Mouse (Mus musculus): ENCODE measurements around the gene Dnaaf3.
"Not testable (repeated sequence)": the region's sequence is repeated elsewhere in the genome, so short reads cannot be mapped to it uniquely, and the experiment has no call there.

The Dnaaf3 gene

DNA sequence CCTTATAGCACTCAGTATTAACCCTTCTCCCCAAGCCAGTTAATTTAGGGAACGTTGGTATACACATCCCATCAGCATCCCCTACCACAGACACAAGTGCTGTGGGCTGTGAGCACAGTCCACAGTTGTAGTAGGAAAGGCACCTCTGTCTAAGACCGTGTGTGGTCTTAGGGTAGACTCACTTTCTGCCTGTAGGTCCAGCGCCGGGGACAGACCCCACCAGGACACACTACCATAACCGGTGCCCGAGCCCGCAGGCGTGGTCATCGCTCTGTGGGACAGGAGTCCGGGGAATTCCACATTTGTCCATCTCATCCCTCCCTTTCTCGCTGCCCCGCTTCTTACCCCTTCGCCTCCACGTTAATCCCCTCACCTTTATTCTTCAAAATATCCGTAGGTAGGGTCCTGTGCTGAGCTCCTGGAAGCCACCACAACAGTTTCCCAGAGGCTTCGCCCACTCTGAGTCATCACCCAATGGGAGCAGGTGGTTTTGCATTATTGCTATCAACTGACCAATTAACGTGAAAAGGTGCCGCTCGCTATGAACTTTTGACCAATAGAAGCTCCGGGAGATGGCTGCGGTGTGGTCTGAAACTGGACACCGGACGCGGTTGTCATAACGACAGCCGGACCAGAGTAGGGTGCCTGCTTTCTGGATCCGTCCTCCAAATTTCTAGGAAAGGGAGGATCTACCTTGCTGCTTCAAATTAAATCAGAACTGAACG, at the start of gene Dnaaf3:
TSS of gene Dnaaf3 (minus strand) at position 449 of the 725 bp plus-strand sequence.
- no peak for DNase-seq (ENCODE audit: extremely low read depth, insufficient read length, low spot score)

- not testable (repeated sequence) for DNase-seq (ENCODE audit: extremely low read depth, insufficient read length, low spot score)
Observed at GRCm38 (mm10) chr7:4581481-4581880, 49.2 kb upstream of the Dnaaf3 start.

DNA sequence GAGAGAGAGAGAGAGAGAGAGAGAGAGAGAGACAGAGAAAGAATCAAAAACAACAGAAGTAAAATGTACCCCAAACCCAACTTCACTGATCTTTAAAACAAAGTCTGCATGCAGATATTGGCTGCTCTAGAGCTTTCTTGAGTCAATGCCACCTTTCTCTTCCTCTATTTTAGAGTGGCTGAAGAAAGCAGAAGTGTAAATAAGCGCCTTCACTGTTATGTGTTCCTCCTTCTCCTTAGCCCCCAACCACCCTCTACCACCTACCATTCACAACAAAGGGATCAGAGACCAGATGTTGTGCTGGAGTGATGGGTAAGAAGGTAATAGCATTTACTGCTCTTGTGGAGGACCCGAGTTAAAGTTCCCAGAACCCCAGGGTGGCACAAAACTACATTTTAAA, 40.1 kb upstream of the Dnaaf3 start:
- not testable (repeated sequence) for DNase-seq (ENCODE audit: extremely low read depth, insufficient read length, low spot score)

- DNase-seq (ENCODE audit: extremely low read depth, insufficient read length, low spot score): no peak
Observed at GRCm38 (mm10) chr7:4562660-4563059, 30.4 kb upstream of the Dnaaf3 start.

DNA sequence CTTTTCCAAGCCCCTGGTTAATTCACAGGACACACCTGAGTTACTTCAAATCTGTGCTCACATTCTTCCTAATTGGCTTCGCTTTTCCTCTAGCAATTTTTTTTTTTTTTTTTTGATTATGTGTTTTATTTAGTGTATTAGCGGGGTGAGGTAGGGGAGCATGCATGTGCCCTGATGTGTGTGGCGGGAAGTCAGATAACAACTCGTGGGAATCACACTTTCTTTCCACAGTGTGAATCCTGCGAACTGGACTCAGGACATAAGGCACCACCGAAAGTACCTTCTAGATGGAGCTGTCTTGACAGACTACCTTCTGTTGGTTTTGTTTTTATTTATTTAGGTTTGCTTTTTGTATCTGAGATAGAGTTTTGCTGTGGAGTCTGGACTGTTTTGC, 24.9 kb upstream of the Dnaaf3 start:
- DNase-seq (ENCODE audit: extremely low read depth, insufficient read length, low spot score): no peak

DNA sequence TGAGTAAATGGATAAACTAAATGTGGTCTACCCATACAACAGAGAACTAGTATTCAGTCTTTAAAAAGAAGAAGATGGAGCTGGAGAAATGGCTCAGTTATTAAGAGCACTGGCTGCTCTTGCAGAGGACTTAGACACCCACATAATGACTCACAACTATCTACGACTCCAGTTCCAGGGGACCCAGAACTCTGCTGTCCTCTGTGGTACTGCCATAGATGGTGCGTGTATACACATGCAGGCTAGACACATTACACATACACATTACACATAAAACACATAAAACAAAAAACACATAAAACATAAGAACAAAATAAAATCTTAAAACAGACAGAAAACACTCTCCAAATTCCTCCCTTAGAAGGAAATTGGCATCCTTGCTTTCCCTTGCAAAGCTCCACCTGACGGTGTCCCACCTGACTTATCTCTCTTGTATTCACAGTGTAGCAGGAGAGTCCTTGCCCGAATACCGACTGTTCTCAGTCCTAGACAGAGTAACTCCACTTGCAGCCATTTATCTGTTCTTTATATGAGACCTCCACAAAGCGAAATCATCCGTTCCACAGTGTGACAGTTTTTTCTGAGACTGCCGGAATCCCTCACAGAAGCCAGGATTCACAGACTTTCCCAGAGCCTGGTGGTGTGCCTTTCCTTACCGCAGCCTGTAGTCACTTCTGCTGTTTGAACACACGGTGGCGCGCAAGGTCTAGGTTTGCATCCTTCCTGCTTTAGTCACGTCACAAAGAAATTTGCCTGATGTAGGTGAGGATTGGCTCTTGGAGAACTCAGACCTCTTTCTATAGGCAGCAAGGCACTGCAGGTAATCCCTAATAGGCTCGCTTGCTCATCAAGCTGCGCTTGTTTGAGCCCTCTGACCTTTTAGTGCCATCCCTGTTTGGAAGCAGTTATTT, 24.3 kb upstream of the Dnaaf3 start:
- DNase-seq (ENCODE audit: extremely low read depth, insufficient read length, low spot score): peak; percentile 41

- DNase-seq (ENCODE audit: extremely low read depth, insufficient read length, low spot score): no peak
Observed at GRCm38 (mm10) chr7:4547221-4547641, 15.0 kb upstream of the Dnaaf3 start, which contains the start of gene Syt5. Gene Syt5 (minus strand): TSS chr7:4547541.

GRCm38 (mm10) chr7:4546591-4547131, 14.4 kb upstream of the Dnaaf3 start:
- no peak for DNase-seq (ENCODE audit: extremely low read depth, insufficient read length, low spot score)

- no peak for DNase-seq (ENCODE audit: extremely low read depth, insufficient read length, low spot score)
Observed at GRCm38 (mm10) chr7:4546050-4546449, 13.8 kb upstream of the Dnaaf3 start.

- no peak for DNase-seq (ENCODE audit: extremely low read depth, insufficient read length, low spot score)
Observed at GRCm38 (mm10) chr7:4542013-4542412, 9.8 kb upstream of the Dnaaf3 start.

DNA sequence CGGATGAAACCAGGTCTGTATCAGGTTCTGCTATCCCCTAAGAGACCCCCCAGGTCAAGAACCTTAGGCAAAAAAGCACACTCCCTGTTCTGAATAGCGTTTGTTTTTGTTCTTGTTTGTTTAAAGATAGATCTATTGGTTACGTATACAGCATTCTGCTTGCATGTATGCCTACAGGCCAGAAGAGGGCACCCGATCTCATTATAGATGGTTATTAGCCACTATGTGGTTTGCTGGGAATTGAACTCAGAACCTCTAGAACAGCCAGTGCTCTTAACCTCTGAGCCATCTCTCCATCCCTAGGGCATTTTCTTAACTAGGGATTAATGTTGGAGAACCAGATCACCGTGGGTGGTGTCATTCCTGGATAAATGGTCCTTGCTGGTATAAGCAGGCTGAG, 9.1 kb upstream of the Dnaaf3 start:
- DNase-seq (ENCODE audit: extremely low read depth, insufficient read length, low spot score): no peak

GRCm38 (mm10) chr7:4539019-4539418, 6.8 kb upstream of the Dnaaf3 start:
- no peak for DNase-seq (ENCODE audit: extremely low read depth, insufficient read length, low spot score)

DNA sequence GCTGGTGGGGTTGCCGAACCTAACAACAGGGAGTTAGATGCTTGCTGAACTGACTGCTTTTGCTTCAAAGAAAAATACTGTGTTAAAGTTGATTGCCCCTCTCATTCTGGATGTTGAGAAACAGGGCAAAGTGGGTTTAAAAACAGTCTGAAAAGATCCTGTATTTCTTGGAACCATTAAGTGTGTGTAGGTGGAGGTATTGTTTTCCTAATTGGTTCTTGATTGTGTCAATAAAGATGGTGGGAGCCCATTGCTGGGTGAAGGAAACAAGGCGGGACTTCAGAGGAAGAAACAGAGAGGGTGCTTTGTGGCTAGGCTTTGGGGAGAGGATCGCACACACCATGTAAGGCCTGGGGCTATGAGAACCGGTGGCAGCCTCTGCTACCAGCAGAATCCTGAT, 4.9 kb upstream of the Dnaaf3 start:
- no peak for DNase-seq (ENCODE audit: extremely low read depth, insufficient read length, low spot score)

DNA sequence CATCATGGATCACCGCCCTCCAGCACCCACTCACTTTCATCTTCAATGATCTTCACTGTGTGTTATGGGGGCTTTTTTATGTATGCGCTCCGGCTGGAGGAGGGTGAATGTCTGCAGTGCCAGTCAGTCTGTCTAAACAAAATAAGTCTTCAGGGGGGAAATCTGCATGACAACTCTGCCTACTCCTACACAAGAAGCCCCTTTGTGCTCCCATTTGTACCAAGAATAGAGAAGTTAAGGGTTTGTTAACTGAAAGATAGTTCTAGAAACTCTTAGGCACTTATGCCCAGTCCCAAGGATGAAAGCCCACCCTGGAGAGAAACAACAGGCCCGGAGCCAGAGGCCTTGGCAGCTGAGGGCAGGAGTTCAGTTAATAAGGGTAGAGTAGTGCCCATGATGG, 4.1 kb upstream of the Dnaaf3 start:
- DNase-seq (ENCODE audit: extremely low read depth, insufficient read length, low spot score): no peak

DNA sequence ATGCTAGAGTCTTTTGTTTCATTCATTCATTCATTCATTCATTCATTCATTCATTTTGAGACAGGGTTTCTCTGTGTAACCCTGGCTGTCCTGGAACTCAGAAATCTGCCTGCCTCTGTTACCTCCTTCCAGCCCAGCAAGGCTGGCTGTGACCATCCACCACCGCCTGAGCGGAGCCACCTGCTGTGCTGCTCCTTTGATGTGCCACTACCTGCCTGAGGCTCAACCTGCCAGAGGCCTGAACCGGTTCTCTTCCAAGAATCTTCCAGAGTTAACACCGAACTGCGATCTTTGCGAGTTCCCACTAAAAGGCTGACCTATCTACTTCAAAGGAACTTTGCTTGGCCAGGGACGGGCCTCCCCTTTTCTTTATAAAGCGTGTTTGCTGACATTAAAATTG, 2.1 kb downstream of the Dnaaf3 start:
- DNase-seq (ENCODE audit: extremely low read depth, insufficient read length, low spot score): not testable (repeated sequence)

- DNase-seq (ENCODE audit: extremely low read depth, insufficient read length, low spot score): no peak
Observed at GRCm38 (mm10) chr7:4527302-4527689, 5.0 kb downstream of the Dnaaf3 start.

DNA sequence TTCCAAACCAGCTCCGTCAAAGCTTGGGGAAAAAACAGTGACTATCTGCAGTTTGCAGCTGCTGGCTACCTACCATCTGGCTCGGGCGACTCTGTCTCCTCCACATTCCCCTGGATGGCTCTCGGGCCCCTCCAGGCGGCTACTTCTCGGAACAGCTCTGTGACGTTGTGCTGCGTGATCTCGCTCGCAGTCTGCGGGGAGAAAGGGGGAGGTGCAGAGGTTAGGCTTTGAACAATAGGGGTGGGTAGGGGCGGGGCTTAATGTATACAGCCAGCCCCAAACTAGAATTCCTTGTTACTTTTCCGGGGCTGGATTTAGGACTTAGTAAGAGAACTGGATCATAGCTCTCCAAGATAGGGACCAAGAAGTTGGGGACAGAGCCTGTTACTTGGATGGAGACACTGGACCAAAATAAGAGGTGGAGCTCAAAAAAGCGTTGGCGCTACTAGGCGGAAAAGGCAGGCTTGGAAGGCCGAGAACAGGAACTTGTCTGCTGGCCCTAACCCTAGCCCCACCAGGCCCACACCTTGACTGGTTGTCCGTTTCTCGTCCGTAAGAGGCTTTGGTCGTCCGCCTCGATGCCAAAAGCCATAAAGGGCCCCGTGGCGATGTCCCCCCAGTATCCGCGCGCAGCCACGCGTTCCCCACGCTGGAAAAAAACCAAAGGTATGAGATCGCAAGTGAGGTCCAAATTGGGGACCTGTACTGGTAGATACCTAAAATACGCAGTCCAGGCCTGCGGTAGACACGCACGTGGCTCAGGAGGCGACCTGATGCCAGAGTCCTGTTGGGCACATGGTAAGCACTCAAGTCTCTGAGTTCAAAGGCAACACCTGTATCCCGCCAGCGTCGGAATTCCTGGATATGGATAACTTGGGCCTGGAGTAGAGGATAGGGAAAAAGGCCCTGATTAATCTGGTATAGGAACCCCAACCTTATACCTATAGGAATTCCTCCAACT, 5.6 kb downstream of the Dnaaf3 start:
- DNase-seq (ENCODE audit: extremely low read depth, insufficient read length, low spot score): no peak

DNA sequence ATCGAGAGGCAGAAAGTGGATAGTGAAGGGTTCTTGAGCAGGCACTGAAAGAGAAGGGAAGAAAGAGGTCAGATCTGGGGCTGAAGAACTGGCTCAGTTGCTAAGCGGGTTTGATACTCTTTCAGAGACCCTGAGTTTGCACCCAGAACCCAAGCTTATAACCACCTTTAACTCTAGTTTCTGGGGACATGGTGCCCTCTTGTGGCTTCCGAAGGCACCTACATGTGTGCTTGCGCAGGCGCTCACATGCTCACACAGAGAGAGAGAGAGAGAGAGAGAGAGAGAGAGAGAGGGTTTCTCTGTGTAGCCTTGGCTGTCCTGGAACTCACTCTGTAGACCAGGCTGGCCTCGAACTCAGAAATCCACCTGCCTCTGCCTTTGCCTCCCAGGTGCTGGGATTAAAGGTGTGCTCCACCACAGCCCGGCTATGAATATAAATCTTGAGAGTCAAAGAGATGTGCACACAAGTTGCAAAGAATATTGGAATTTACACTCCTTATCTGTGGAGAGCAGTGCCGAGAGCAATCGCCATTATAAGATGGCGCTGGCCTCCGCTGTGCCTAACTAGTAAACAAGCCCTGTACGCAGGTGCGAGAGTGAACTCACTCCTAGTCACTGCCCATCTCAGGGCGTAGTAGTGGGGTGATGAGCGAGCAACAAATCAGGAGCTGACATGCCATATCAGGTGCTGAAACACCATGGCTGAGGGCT, 7.9 kb downstream of the Dnaaf3 start, which contains the start of gene Tnni3:
TSS of gene Tnni3 (minus strand) at position 18 of the 711 bp plus-strand sequence.
- not testable (repeated sequence) for DNase-seq (ENCODE audit: extremely low read depth, insufficient read length, low spot score)
